Mouse (Mus musculus) lung, adult 2 months (tissue): ENCODE results near the gene Mvb12a.

Source experiments
- CTCF ChIP-seq: fragments of 200-500 bp; IDR thresholded peaks from 2 replicates; pipeline ENCODE4 v1.5.1; 2011; ENCODE audit warnings: mild to moderate bottlenecking, low read length, control low read depth; ENCODE audit not compliant: insufficient read depth
- POLR2A ChIP-seq: fragments of 200-500 bp; IDR thresholded peaks from 2 replicates; pipeline ENCODE4 v1.6.1; 2011; ENCODE audit warnings: low read depth, mild to moderate bottlenecking, control low read depth, low read length, borderline replicate concordance; ENCODE audit errors: extremely low read depth

DNA sequence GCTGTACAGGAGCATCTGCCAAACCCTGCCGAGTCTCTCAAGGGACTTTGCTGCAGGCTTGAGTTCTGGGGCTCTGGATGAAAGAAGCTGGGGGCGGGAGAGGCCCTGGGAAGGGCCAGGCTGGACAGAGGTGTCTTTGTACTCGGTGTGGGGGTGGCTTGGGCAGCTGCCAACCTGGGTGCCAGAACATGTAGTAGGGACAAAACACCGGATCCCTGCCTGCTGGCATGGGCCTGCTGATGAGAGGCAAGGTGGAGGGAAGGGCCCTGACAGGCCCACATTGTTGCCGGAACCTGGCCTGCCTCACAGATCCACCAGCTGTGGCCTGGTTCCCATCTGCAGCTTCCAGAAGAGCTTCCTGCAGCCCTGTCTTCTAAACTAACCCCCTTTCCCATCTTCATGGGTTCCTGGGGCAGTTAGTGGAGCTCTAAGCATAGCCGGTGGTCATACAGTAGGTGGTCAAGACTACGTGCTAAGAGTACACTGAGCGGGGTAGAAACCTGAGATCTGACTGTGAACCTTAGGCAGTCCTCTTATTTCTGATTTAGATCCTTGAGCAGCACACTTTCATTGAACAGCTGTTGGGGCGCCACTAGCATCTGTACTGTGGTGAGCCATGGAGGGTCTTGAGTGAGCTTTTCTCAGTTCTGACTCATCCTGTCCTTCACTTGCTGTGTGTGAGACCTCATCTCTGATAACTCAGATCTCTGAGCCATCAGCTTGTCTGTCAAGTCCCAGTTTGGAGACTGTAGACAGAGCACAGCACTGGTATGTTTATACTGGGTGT is 30.3 kb downstream of the Mvb12a start:
- TF ChIP-seq CTCF, result no peak
- no peak for TF ChIP-seq POLR2A
